Mouse (Mus musculus): Measurements from ENCODE around the gene Krtap14. TPM values are rescaled to one million over a fixed set of nuclear protein-coding genes. Genes with fewer than 3 reads are reported as not detected.

The Krtap14 gene
- not detected in 2 replicates for polyA plus RNA-seq (2012; rRNA removed)

GRCm38 (mm10) chr16:88826095-88826652, at the start of gene Krtap14:
TSS of gene Krtap14 (minus strand) at chr16:88826145.

GRCm38 (mm10) chr16:88874169-88874568, 48.2 kb upstream of the Krtap14 start, which contains the start of gene Krtap19-2:
TSS of gene Krtap19-2 (minus strand) at chr16:88874269.

GRCm38 (mm10) chr16:88869311-88869710, 43.4 kb upstream of the Krtap14 start, which contains the start of gene Krtap19-1:
TSS of gene Krtap19-1 (minus strand) at chr16:88869411.

GRCm38 (mm10) chr16:88820066-88820465, 5.9 kb downstream of the Krtap14 start, which contains the start of gene Krtap15:
TSS of gene Krtap15 (plus strand) at chr16:88820215.

GRCm38 (mm10) chr16:88811827-88812226, 14.1 kb downstream of the Krtap14 start, which contains the start of gene Gm20741:
TSS of gene Gm20741 (minus strand) at chr16:88812220.

GRCm38 (mm10) chr16:88777596-88777995, 48.3 kb downstream of the Krtap14 start, which contains the start of gene Gm5965:
TSS of gene Gm5965 (plus strand) at chr16:88777896.

GRCm38 (mm10) chr16:88774106-88774505, 51.8 kb downstream of the Krtap14 start, which contains the start of gene 2310057N15Rik:
TSS of gene 2310057N15Rik (minus strand) at chr16:88774206.

Other genes starting within 250 kb of the Krtap14 start
- gene Krtap24-1, start 213.9 kb downstream of the Krtap14 start, polyA plus RNA-seq (2012; rRNA removed), result not detected in 2 replicates
- gene 2310079G19Rik, start 198.5 kb downstream of the Krtap14 start, polyA plus RNA-seq (2012; rRNA removed), result not detected in 2 replicates
- not detected in 2 replicates for gene Krtap26-1, start 178.3 kb downstream of the Krtap14 start, polyA plus RNA-seq (2012; rRNA removed)
- gene Krtap27-1, start 154.5 kb downstream of the Krtap14 start, polyA plus RNA-seq (2012; rRNA removed), result not detected in 2 replicates
- gene 2310061N02Rik, start 118.2 kb downstream of the Krtap14 start, polyA plus RNA-seq (2012; rRNA removed), result not detected in 2 replicates
- gene Krtap13-1, start 97.3 kb downstream of the Krtap14 start, polyA plus RNA-seq (2012; rRNA removed), result not detected in 2 replicates
- gene Krtap13, start 74.5 kb downstream of the Krtap14 start, polyA plus RNA-seq (2012; rRNA removed), result not detected in 2 replicates
- gene 2310034C09Rik, start 67.3 kb downstream of the Krtap14 start, polyA plus RNA-seq (2012; rRNA removed), result not detected in 2 replicates
- gene 2310057N15Rik, start 51.9 kb downstream of the Krtap14 start, polyA plus RNA-seq (2012; rRNA removed), result not detected in 2 replicates
- gene Gm5965, start 48.2 kb downstream of the Krtap14 start, polyA plus RNA-seq (2012; rRNA removed), result not detected in 2 replicates
- not detected in 2 replicates for gene Gm20741, start 13.9 kb downstream of the Krtap14 start, polyA plus RNA-seq (2012; rRNA removed)
- gene Krtap15, start 5.9 kb downstream of the Krtap14 start, polyA plus RNA-seq (2012; rRNA removed), result not detected in 2 replicates
- gene Krtap19-1, start 43.3 kb upstream of the Krtap14 start, polyA plus RNA-seq (2012; rRNA removed), result not detected in 2 replicates
- not detected in 2 replicates for gene Krtap19-2, start 48.1 kb upstream of the Krtap14 start, polyA plus RNA-seq (2012; rRNA removed)
- gene Krtap19-3, start 51.9 kb upstream of the Krtap14 start, polyA plus RNA-seq (2012; rRNA removed), result not detected in 2 replicates
- gene Krtap19-4, start 58.9 kb upstream of the Krtap14 start, polyA plus RNA-seq (2012; rRNA removed), result not detected in 2 replicates
- gene Krtap19-5, start 70.3 kb upstream of the Krtap14 start, polyA plus RNA-seq (2012; rRNA removed), result not detected in 2 replicates
- gene Krtap19-9b, start 106.1 kb upstream of the Krtap14 start, polyA plus RNA-seq (2012; rRNA removed), result not detected in 2 replicates
- gene Krtap16-3, start 136.7 kb upstream of the Krtap14 start, polyA plus RNA-seq (2012; rRNA removed), result not detected in 2 replicates
- not detected in 2 replicates for gene Krtap22-2, start 184.6 kb upstream of the Krtap14 start, polyA plus RNA-seq (2012; rRNA removed)
- not detected in 2 replicates for gene Gm10229, start 189.1 kb upstream of the Krtap14 start, polyA plus RNA-seq (2012; rRNA removed)
- gene Krtap6-1, start 205.6 kb upstream of the Krtap14 start, polyA plus RNA-seq (2012; rRNA removed), result not detected in 2 replicates
- gene Gm10228, start 215.3 kb upstream of the Krtap14 start, polyA plus RNA-seq (2012; rRNA removed), result not detected in 2 replicates
- not detected in 2 replicates for gene Krtap6-5, start 221.7 kb upstream of the Krtap14 start, polyA plus RNA-seq (2012; rRNA removed)
- not detected in 2 replicates for gene 1110025L11Rik, start 237.9 kb upstream of the Krtap14 start, polyA plus RNA-seq (2012; rRNA removed)

Data from liver, embryonic 18 days (tissue).